Mouse (Mus musculus): ENCODE data around the gene 0610030E20Rik. TPM values are rescaled to one million over a fixed set of nuclear protein-coding genes. Genes with fewer than 3 reads are reported as not detected.

Gene 0610030E20Rik
- polyA plus RNA-seq, 1 experiment from 2014 or later: 20.6 TPM

DNA sequence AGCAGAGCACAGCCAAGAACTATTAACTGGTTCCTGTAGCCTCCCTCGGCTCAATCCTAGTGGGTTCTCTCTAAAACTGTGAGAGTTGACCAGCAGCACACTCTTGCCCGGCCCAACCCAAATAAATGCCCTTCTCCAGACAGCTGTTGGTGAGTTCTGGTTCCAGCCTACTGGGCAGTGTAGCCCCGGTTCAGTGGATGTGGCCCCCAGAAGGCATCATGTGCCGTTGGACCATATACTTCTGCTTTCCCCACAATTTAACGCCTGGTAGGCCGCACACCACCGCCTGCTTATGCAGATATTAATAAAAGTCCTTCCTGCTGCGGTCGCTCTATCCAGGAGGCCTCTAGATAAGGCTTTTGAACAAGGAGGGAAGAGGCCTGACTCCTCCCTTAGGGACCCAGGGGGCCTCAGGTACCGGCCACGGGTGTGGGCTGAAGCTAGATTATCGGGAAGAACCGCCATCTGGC lies 42.4 kb downstream of the 0610030E20Rik start:
- 30% methylated on average over 13 of the region's 13 CpGs for WGBS
- ATAC-seq (ENCODE audit: low FRiP score): no peak
- Histone ChIP-seq H3K9me3 (no peaks in the 10 kb centered on the region), H3K9ac (peak overlapping the region; percentile 66), H3K27me3 (peaks cover 32% of the 10 kb centered on the region), H3K4me1 (replicated peaks) (peaks cover 12% of the 10 kb centered on the region), H3K4me2 (peak overlapping the region; percentile 54), H3K36me3 (no peaks in the 10 kb centered on the region), H3K4me3 (peak overlapping the region; percentile 35), H3K27ac (0 out of 2 replicates have a peak overlapping the region, but pooled peaks have one; percentile 55)

DNA sequence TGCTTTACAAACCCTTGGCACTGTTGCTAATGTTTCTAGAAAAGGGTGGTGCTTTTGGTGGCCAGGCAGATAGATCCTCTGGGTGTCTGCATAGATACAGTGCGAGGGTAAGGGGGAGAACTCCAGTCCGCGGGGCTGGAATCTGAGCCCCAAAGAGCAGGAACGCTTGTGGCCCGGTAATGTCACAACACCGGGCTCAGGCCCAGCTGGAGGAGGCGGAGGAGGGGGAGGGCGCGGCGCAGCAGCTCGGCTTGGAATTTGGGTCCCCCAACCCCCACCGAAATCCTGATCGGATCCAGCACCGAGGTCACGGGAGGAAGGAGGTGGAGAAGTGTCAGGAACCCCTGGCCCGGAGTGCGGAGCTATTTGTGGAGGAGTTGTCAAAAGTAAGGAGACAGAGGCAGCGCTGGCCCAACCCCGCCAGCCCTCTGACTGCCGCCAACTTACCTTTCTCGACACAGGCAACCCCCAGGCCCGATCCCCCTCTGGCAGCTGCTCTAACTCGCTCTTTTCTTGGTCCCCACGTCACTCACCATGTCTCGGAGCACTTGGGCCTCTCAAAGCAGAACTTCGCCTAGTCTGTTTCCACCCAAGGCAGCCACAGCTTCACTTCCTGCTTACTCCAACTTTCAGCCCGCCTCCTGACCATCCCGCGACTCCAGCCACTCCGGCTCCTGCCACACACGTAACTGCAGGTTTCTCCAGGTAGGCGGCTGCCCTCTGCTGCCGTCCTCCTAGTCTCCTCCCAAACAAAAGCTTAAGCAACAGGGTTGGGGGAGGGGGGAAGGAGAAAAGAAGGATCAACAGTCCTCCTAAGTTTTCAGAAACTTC lies 43.0 kb downstream of the 0610030E20Rik start, which contains the start of gene Vamp8:
Gene Vamp8 (minus strand): TSS at position 763 of the 831 bp plus-strand sequence.
- Histone ChIP-seq H3K27me3 (peaks cover 32% of the 10 kb centered on the region), H3K4me1 (replicated peaks) (peaks cover 12% of the 10 kb centered on the region), H3K27ac (peak within 1 kb of the TSS; percentile 55; the same call in 1 of the 2 replicates), H3K9ac (peak within 1 kb of the TSS; percentile 66), H3K9me3 (no peaks in the 10 kb centered on the region), H3K4me2 (peak within 1 kb of the TSS; percentile 54), H3K4me3 (peak within 1 kb of the TSS; percentile 35), H3K36me3 (no peaks in the 10 kb centered on the region)
- WGBS: 2% methylated on average over 33 of the region's 33 CpGs
- ATAC-seq (ENCODE audit: low FRiP score): 0 out of 2 replicates have a peak, but pooled peaks have one; percentile 49

DNA sequence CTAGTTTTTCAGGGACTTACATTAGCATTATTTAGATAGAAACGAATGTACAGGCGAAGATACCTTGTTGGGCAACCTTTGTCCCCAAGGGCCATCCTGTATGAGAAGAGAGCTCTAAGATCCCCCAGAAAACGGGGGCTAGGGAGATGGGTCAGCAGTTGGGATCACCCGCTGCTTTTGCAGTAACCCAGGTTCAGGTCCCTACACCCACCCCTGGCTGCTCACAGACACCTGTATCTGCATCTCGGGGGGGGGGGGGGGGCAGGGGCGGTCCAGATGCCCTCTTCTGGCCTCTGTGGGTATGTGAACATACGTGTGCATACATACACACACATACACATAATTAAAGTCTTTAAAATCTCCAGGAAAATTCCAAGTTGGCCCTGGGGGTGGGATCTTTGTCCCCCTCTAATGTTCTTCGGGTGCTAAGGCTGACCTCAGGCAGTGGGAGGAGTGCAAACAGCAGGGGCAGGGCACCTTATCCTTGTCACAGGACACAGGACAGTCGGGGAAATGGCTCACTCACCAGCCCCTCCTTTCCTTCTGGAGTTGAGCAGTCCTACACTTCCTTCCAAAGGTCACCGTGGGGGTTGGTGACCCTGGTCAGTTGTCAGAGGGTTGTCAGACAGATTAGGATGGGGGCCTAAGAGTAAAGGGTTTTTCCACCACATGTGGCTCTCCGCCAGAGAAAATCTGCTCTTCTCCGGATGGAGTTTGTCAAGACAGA lies 43.8 kb downstream of the 0610030E20Rik start:
- H3K27me3 ChIP-seq: peaks cover 32% of the 10 kb centered on the region
- peak overlapping the region; percentile 54 for H3K4me2 ChIP-seq
- no peak overlapping the region for H3K9ac ChIP-seq
- WGBS: 23% methylated on average over 12 of the region's 12 CpGs
- ATAC-seq (ENCODE audit: low FRiP score): peak; percentile 43; the same call in 1 of the 2 replicates
- H3K4me1 ChIP-seq (replicated peaks): peaks cover 12% of the 10 kb centered on the region
- H3K27ac ChIP-seq: no peak overlapping the region
- H3K36me3 ChIP-seq: no peaks in the 10 kb centered on the region
- no peaks in the 10 kb centered on the region for H3K9me3 ChIP-seq
- peak overlapping the region; percentile 35; the same call in 1 of the 2 replicates for H3K4me3 ChIP-seq

DNA sequence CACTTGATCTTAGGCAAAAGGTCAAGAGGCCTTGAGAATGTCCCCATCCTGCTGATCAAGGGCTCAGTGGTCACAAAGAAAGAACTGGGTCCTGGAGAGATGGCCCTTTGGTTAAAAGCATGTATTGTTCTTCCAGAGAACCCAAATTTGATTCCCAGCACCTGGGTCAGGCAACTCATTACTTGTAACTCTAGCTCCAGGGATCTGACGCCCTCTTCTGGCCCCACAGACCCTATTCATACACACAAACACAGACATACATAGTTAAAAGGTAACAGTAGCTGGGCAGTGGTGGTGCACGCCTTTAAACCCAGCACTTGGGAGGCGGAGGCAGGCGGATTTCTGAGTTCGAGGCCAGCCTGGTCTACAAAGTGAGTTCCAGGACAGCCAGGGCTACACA lies 45.2 kb downstream of the 0610030E20Rik start:
- Histone ChIP-seq H3K4me1 (replicated peaks) (peaks cover 12% of the 10 kb centered on the region), H3K27me3 (peaks cover 32% of the 10 kb centered on the region), H3K9ac (no peak overlapping the region), H3K4me2 (no peak overlapping the region), H3K36me3 (no peaks in the 10 kb centered on the region), H3K9me3 (no peaks in the 10 kb centered on the region), H3K27ac (no peak overlapping the region), H3K4me3 (no peak overlapping the region)
- WGBS: 91% methylated on average over 5 of the region's 5 CpGs
- no peak for ATAC-seq (ENCODE audit: low FRiP score)

DNA sequence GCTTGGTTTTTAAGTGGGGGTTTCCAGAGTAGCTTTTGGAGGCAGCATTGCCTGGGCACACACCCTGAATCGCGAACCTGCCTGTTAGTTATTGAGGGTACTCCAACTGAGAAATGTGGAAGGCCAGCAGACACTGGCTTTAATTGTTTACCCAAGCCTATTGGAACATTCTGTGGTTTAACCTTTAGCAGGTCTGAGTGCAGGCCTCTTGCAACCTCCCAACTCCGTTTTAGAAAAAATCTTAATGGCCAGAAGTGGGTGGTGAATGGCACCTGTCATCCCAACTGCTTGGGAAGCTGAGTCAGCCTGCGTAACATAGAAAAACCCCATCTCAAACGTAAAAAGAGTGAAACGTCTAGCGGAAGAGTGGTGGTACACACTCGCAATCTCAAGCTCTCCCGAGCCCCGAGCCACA lies 49.7 kb downstream of the 0610030E20Rik start:
- 85% methylated on average over 10 of the region's 10 CpGs for WGBS
- no peak overlapping the region for H3K9ac ChIP-seq
- ATAC-seq (ENCODE audit: low FRiP score): no peak

DNA sequence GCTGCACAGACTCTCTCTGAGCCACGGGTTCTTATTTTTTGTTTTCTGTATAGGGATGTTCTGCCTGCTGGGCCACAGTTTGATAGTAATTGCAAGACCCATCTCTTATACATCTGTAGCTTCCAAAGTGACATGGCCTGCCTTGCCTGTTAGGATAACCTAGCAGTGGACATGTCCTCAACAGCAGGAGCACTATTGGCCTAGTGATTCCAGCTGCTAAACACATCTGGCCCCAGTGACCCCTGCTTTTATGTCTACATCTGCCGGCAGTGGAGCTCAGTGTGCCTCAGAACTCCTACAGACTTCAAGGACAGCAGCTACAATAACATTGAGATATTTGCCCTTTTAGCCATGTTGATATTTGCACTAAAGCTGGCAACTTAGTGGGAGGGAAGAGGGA lies 52.9 kb downstream of the 0610030E20Rik start:
- Histone ChIP-seq H3K27ac (no peak overlapping the region), H3K4me2 (no peak overlapping the region), H3K4me3 (no peak overlapping the region), H3K4me1 (replicated peaks) (no peaks in the 10 kb centered on the region), H3K36me3 (no peaks in the 10 kb centered on the region), H3K9ac (no peak overlapping the region), H3K27me3 (no peaks in the 10 kb centered on the region), H3K9me3 (no peaks in the 10 kb centered on the region)
- no peak for ATAC-seq (ENCODE audit: low FRiP score)
- 56% methylated on average over 2 of the region's 2 CpGs for WGBS

More for the DNA sequence above, 49.7 kb downstream of the 0610030E20Rik start:
- no peak overlapping the region for H3K27ac ChIP-seq
- H3K36me3 ChIP-seq: no peaks in the 10 kb centered on the region
- no peaks in the 10 kb centered on the region for H3K4me1 ChIP-seq (replicated peaks)
- no peak overlapping the region for H3K4me2 ChIP-seq
- no peaks in the 10 kb centered on the region for H3K9me3 ChIP-seq
- no peaks in the 10 kb centered on the region for H3K27me3 ChIP-seq
- no peak overlapping the region for H3K4me3 ChIP-seq

DNA sequence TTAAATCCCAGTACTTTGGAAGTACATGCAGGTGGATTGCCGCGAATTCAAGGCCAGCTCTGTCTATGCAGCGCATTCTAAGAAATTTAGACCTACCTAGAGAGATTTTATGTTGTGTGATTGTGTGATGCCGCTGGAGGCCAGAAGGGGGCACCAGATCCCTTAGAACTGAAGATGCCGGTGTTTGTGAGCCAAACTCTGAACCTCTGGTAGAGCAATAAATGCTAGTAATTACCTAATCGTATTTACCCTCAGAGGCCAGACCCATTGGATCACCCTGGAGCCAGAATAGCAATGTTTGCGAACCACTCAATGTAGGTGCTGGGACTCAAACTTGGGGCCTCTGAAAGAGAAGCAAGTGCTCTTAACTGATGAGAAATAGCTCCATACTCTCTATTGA lies 54.8 kb downstream of the 0610030E20Rik start:
- Histone ChIP-seq H3K36me3 (no peaks in the 10 kb centered on the region), H3K27me3 (no peaks in the 10 kb centered on the region), H3K27ac (no peak overlapping the region), H3K4me2 (no peak overlapping the region), H3K4me3 (no peak overlapping the region), H3K9ac (no peak overlapping the region), H3K9me3 (no peaks in the 10 kb centered on the region), H3K4me1 (replicated peaks) (no peaks in the 10 kb centered on the region)
- no peak for ATAC-seq (ENCODE audit: low FRiP score)
- WGBS: 24% methylated on average over 7 of the region's 7 CpGs

Other genes with a start within 250 kb of the 0610030E20Rik start
- 52.9 and 53.9 TPM in 2 replicates for gene St3gal5, start 249.7 kb upstream of the 0610030E20Rik start, polyA plus RNA-seq (2015; fragmentation: Nextera tagmentation; extraction: Ambion mirVana)
- 3.2 and 4.2 TPM in 2 replicates for gene Atoh8, start 111.7 kb upstream of the 0610030E20Rik start, polyA plus RNA-seq (2015; fragmentation: Nextera tagmentation; extraction: Ambion mirVana)
- gene Sftpb, start 42.7 kb upstream of the 0610030E20Rik start, polyA plus RNA-seq (2015; fragmentation: Nextera tagmentation; extraction: Ambion mirVana): 0.40 TPM in 1 of 2 replicates, not detected in the other
- gene Usp39, start 2.1 kb upstream of the 0610030E20Rik start, polyA plus RNA-seq (2015; fragmentation: Nextera tagmentation; extraction: Ambion mirVana): 46.0 and 46.7 TPM in 2 replicates
- gene Tmem150a, start 8.1 kb downstream of the 0610030E20Rik start, polyA plus RNA-seq (2015; fragmentation: Nextera tagmentation; extraction: Ambion mirVana): 14.4 and 16.0 TPM in 2 replicates
- 141 and 147 TPM in 2 replicates for gene Rnf181, start 19.6 kb downstream of the 0610030E20Rik start, polyA plus RNA-seq (2015; fragmentation: Nextera tagmentation; extraction: Ambion mirVana)
- gene Vamp5, start 33.2 kb downstream of the 0610030E20Rik start, polyA plus RNA-seq (2015; fragmentation: Nextera tagmentation; extraction: Ambion mirVana): 18.8 and 20.8 TPM in 2 replicates
- gene Vamp8, start 43.4 kb downstream of the 0610030E20Rik start, polyA plus RNA-seq (2015; fragmentation: Nextera tagmentation; extraction: Ambion mirVana): 25.9 and 29.4 TPM in 2 replicates
- 15.3 and 19.4 TPM in 2 replicates for gene Ggcx, start 67.0 kb downstream of the 0610030E20Rik start, polyA plus RNA-seq (2015; fragmentation: Nextera tagmentation; extraction: Ambion mirVana)
- 388 and 410 TPM in 2 replicates for gene Mat2a, start 92.2 kb downstream of the 0610030E20Rik start, polyA plus RNA-seq (2015; fragmentation: Nextera tagmentation; extraction: Ambion mirVana)
- gene Sh2d6, start 174.4 kb downstream of the 0610030E20Rik start, polyA plus RNA-seq (2015; fragmentation: Nextera tagmentation; extraction: Ambion mirVana): 0.41 and 1.0 TPM in 2 replicates
- gene Capg, start 197.1 kb downstream of the 0610030E20Rik start, polyA plus RNA-seq (2015; fragmentation: Nextera tagmentation; extraction: Ambion mirVana): 9.2 and 10.2 TPM in 2 replicates